Mouse (Mus musculus): Measurements from ENCODE around the gene Slc17a5. TPM values are rescaled to one million over a fixed set of nuclear protein-coding genes. Genes with fewer than 3 reads are reported as not detected.

Gene Slc17a5
- total RNA-seq (2021): 10 to 100 TPM; 17.8 to 19.8 TPM
- long read RNA-seq, experiment 1, transcript Slc17a5-201 (11 exons, 3,236 nt): major isoform, 13 of 19 reads
- long read RNA-seq, experiment 1, partial matches to known transcripts: 1 of 19 reads
- long read RNA-seq, experiment 1, other reads (novel, unspliced or antisense): 5 of 19 reads
- long read RNA-seq, experiment 2, transcript Slc17a5-201 (11 exons, 3,236 nt): major isoform, 6 of 14 reads
- long read RNA-seq, experiment 2, partial matches to known transcripts: 1 of 14 reads
- long read RNA-seq, experiment 2, other reads (novel, unspliced or antisense): 7 of 14 reads

DNA sequence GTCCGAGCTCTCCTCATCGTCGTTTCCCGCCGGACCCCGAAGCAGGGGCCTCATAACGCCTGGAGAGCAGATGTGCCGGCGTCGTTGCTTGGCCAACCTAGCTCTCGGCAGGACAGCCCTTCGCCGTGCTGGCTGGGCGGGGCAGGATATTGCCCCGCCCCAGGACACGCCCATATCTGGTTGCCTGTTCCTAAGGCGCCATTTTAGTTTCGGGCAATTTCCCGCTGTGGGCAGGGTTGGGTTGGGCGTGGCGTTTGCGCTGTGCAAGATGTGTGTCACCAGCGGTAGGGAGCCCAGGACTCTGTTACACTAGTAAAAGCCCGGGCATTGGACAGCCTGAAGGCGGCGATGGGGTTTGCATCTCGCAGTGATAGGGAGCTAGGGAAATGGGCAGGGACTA, at the start of gene Slc17a5:
Slc17a5 (minus strand) TSS at position 128 of the 400 bp plus-strand sequence.
- DNase-seq (ENCODE audit: low spot score in 2 of 2): peak; percentile 89 to 91

DNA sequence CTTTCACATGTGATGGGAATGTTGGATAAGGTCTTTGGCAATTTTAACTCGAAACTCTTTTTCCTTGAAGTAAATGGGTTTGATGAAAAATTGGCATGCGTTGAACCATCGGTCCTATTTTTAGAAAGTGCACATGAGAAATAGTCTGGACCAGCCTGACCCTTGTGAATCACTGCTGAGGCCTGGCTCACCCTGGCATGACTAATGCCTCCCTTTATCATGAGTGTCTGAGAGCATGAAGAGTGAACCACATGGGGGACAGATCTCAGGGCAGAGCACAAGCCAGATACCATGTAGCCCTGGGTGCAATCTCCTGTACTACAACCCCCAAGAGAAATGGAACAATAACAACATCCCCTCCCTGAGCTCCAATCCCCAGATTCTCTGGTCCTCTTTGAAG, 46.1 kb upstream of the Slc17a5 start:
- DNase-seq (ENCODE audit: low spot score in 2 of 2): no peak

GRCm38 (mm10) chr9:78631755-78632434, 44.1 kb upstream of the Slc17a5 start:
- no peak for DNase-seq (ENCODE audit: low spot score in 2 of 2)

DNA sequence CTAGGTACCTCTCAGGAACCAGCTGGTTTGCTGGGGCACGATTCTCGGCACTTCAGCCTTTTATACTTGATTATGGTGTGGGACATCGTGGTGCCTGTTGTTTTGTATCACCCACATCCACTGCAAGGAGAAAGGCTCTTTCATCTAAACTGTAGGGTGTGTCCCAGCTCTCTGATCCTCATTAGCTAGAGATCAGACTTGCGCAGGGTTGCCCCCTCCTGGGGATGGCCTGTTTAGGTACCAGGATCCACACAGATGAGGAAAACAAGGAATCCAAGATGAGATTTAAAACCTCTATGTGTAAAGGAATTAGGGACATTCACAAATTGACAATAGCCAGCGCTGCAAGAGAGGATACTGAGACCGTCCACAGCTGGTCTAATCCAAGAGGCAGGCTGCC, 42.1 kb upstream of the Slc17a5 start:
- DNase-seq (ENCODE audit: low spot score in 2 of 2): no peak

DNA sequence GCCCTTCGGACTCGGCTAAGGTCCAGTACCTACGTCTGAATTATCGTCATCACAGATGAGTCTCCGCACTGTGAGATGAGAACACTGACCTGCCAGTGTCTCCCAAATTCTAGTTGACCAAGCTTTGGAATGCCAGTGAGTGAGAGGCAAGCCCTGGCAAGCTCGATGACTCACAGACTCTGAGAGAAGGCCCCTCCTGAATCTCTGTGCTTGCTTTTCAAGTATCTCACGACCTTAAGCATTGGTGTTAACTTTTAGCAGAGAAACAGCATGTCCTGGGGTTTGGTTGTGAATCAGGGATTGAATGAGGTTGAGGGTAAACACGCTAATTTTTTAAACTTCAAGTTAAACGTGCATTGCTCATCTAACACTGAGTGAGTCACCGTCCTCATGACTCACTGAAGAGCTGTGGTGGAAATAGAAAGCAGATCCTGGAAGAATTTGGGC, 35.5 kb upstream of the Slc17a5 start:
- DNase-seq (ENCODE audit: low spot score in 2 of 2): peak; percentile 18 to 23

GRCm38 (mm10) chr9:78619285-78619684, 31.4 kb upstream of the Slc17a5 start:
- DNase-seq (ENCODE audit: low spot score in 2 of 2): no peak

DNA sequence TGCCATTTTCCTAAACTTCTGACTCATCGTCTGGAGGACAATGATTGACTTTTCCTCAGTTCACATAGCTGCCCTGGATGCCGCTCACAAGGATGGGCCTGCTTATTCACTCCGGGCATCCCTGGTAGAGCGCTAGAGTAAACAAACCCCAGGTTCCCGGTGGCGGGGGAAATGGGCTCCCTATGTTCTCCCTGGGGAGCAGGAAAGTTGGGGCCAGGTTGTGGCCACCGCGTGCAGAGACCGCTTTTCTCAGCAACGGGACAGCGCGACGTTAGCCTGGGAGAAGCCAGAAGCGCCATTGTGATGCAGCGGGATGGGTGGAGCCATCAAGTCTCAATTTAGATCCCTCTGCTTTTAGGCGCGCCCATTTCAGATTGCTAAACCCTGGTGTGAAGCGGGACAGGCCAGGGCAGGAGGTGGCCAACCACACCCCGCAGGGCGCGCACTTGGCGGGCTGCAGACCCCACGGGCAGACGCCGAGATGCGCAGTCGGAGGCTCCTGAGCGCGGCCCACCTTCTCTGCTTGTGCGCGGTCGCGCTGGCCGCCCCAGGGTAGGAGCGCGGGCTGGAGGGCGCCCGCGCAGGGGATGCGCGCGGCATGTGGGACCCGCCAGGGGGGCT, 27.7 kb upstream of the Slc17a5 start, which contains the start of gene Cd109:
Cd109 (plus strand) TSS at position 146 of the 621 bp plus-strand sequence.
- DNase-seq (ENCODE audit: low spot score in 2 of 2): peak; percentile 11 to 16

GRCm38 (mm10) chr9:78614201-78614600, 26.4 kb upstream of the Slc17a5 start:
- peak; percentile 8 to 26 for DNase-seq (ENCODE audit: low spot score in 2 of 2)

- peak in 1 of 2 experiments; percentile 27 for DNase-seq (ENCODE audit: low spot score in 2 of 2)
Observed at GRCm38 (mm10) chr9:78601046-78601730, 13.3 kb upstream of the Slc17a5 start.

DNA sequence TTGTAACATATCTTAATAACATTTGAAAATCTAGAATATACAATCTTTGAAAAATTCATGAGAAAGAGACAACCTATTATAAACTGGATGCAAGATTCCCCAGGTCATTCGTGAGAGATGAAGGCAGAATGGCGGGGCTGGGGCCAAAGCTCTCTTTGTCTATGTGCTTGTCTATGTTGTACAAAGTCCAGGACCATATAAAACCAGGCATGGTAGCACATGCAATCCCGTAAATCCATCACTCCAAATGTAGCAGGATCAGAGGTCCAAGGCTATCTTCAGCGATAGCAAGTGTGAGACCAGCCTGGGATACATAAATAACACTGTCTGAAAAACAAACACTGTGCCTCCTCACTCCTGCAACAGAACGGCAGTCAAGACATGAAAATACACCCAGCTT, 12.1 kb upstream of the Slc17a5 start:
- DNase-seq (ENCODE audit: low spot score in 2 of 2): no peak

- DNase-seq (ENCODE audit: low spot score in 2 of 2): peak; percentile 59 to 62
Observed at GRCm38 (mm10) chr9:78596834-78597233, 9.0 kb upstream of the Slc17a5 start.

- DNase-seq (ENCODE audit: low spot score in 2 of 2): no peak
Observed at GRCm38 (mm10) chr9:78595769-78596555, 8.1 kb upstream of the Slc17a5 start.

GRCm38 (mm10) chr9:78595257-78595656, 7.4 kb upstream of the Slc17a5 start:
- no peak for DNase-seq (ENCODE audit: low spot score in 2 of 2)

DNA sequence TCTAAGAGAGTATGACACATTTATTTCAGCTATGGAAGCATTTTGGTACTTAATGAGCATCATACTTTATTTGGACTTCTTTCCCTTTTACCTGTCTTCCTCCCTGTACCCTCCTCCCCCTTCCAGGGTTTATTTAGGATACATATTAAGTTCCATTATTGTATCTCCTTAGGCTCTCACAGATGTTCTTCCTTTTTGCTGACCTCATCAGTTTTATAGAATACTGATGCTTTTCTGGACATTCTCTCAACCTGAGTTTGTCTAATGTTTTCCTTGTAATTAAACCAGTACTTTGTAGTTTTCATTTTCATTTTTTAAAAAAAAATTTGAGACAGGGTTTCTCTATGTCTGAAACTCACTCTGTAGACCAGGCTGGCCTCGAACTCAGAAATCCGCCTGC, 2.6 kb upstream of the Slc17a5 start:
- no peak for DNase-seq (ENCODE audit: low spot score in 2 of 2)

DNA sequence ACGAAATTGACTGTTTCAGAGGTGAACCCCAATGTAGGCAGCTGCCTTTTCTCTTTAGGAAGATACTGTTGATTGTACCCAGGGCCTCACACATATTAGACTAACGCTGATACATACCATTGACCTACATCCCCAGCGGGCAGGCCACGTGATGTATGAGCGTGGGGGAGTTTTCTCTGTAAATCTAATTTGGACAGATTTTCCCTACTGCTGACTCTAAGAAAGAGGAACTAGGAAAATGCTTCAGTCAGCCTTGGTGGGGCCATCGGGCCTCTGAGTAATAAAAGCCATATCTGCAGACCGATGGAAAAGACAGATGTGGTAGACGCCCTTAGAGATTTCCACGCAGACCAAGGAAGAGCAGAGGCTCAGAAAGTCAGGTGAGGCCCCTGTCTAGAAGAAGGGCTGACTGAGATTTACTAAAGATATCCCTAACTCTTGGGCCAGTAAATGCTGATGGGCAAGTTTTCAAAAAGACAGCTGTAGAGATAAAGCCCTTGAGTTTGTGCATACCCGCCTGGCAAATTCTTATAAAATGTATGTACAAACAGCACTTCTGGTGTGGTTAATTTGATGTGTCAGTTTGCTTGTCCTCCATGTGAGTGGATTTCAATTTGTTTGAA, 681 bp upstream of the Slc17a5 start:
- peak in 1 of 2 experiments; percentile 17 for DNase-seq (ENCODE audit: low spot score in 2 of 2)

- DNase-seq (ENCODE audit: low spot score in 2 of 2): peak in 1 of 2 experiments; percentile 35
Observed at GRCm38 (mm10) chr9:78587218-78587883, 490 bp downstream of the Slc17a5 start.

GRCm38 (mm10) chr9:78579644-78580396, 8.0 kb downstream of the Slc17a5 start:
- no peak for DNase-seq (ENCODE audit: low spot score in 2 of 2)

DNA sequence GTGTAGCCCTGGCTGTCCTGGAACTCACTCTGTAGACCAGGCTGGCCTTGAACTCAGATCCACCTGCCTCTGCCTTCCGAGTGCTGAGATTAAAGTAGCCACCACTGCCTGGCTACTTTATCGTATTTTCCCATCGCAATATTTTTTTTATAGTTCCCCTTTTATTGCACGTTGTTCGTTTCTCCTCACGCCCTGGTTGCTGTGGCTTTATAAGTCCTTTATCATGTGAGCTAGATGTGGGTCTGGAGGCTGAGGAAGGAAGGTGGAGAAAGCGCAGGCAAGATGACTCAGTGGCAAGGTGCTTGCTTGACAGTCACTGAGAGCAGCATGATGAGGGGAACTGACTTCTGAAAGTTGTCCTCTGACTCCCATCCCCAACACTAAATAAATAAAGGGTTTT, 9.0 kb downstream of the Slc17a5 start:
- DNase-seq (ENCODE audit: low spot score in 2 of 2): no peak

DNA sequence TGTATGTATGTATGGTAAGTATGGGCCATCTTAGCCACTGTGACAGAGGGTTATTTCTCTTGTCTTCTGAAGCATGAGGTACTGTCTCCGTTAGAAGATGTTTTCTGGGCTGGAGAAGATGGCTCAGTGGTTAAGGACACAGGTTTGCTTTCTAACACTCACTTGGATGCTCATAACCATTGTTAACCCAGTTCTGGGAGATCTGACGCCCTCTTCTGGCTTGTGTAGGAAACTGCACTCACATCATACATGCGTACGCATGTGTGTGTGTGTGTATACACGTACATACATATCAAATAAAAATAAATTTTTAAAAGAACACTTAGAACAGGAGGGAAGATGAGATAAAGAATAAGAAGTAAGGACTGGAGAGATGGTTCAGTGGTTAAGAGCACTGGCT, 11.4 kb downstream of the Slc17a5 start:
- no peak for DNase-seq (ENCODE audit: low spot score in 2 of 2)
